Mouse (Mus musculus): ENCODE results near the gene Twistnb. TPM values are rescaled to one million over a fixed set of nuclear protein-coding genes. Genes with fewer than 3 reads are reported as not detected.

The Twistnb gene
- polyA plus RNA-seq, 2 experiments: 4.0 to 34.3 TPM

DNA sequence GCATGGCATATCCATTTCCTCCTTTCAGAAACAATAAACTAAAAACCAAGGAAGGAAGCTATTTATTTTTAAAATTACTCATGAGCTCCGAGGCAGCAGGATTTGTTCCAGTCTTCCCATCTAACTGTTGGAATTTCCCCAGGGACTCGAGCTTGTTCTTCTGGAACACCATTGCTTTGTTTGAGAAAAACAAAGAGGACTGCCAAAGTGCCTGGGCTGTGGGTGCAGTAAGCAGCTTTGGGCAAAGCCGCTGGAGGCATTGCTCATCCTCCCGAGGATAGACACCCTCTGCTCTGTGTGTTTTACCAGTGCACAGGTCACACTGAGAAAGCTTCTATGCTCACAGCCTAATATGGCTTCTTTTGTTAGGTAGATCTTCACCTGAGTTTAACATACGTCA lies 26.8 kb downstream of the Twistnb start:
- TF ChIP-seq EP300 (IDR thresholded peaks at IDR 0.05; ENCODE audit: low read depth) (no peak), CTCF (IDR thresholded peaks at IDR 0.05; ENCODE audit: low read depth) (no peak)
- WGBS (ENCODE audit: insufficient replicate concordance): 39% methylated on average over 5 of the region's 5 CpGs
- Histone ChIP-seq H3K9me3 (ENCODE audit: control insufficient read depth, low read length) (no peaks in the 10 kb centered on the region), H3K4me2 (ENCODE audit: low read depth) (no peak overlapping the region), H3K36me3 (replicated peaks; ENCODE audit: control insufficient read depth, insufficient read depth, low read depth) (no peaks in the 10 kb centered on the region), H3K27ac (no peak overlapping the region), H3K4me1 (replicated peaks; ENCODE audit: control insufficient read depth in 2 of 2, insufficient read depth in 2 of 2, low read length in 1 of 2) (no peaks in the 10 kb centered on the region), H3K27me3 (ENCODE audit: control insufficient read depth, insufficient read depth, low read length) (no peaks in the 10 kb centered on the region), H3K4me3 (ENCODE audit: insufficient read depth in 1 of 2, low read depth in 2 of 2, low read length in 2 of 2) (no peak overlapping the region), H3K9ac (replicated peaks) (no peak overlapping the region)
- DNase-seq (ENCODE audit: low read depth in 3 of 3, low spot score in 3 of 3): no peak
- no peak for ATAC-seq (ENCODE audit: insufficient read depth)

- no peaks in the 10 kb centered on the region for H3K27me3 ChIP-seq (ENCODE audit: control insufficient read depth, insufficient read depth, low read length)
- no peaks in the 10 kb centered on the region for H3K4me1 ChIP-seq (replicated peaks; ENCODE audit: control insufficient read depth in 2 of 2, insufficient read depth in 2 of 2, low read length in 1 of 2)
- ATAC-seq (ENCODE audit: insufficient read depth) (no peak), DNase-seq (ENCODE audit: low read depth in 3 of 3, low spot score in 3 of 3) (no peak)
- no peak for TF ChIP-seq CTCF (IDR thresholded peaks at IDR 0.05; ENCODE audit: low read depth)
- TF ChIP-seq EP300 (IDR thresholded peaks at IDR 0.05; ENCODE audit: low read depth): no peak
- H3K4me2 ChIP-seq (ENCODE audit: low read depth): no peak overlapping the region
- WGBS (ENCODE audit: insufficient replicate concordance): 19% methylated on average over 5 of the region's 5 CpGs
- H3K36me3 ChIP-seq (replicated peaks; ENCODE audit: control insufficient read depth, insufficient read depth, low read depth): no peaks in the 10 kb centered on the region
- no peak overlapping the region for H3K27ac ChIP-seq
- H3K9ac ChIP-seq (replicated peaks): no peak overlapping the region
- H3K4me3 ChIP-seq (ENCODE audit: insufficient read depth in 1 of 2, low read depth in 2 of 2, low read length in 2 of 2): no peak overlapping the region
- H3K9me3 ChIP-seq (ENCODE audit: control insufficient read depth, low read length): no peaks in the 10 kb centered on the region
Observed at GRCm38 (mm10) chr12:33480975-33481374, 51.5 kb downstream of the Twistnb start.

DNA sequence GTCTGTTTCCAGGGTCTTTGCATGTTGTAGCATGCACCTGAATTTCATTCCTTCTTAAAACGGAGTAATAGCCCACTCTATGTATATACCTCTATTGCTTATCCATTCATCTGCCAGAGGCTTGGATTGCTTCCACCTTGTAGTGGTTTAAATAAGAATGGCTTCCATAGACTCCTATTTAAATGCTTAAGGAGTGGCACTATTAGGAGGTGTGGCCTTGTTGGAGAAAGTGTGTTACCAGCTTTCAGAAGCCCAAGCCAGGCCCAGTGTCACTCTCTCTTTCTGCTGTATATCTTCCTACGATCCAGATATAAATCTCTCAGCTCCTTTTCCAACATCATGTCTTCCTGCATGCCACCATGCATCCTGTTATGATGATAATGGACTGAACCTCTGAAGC lies 53.5 kb downstream of the Twistnb start:
- DNase-seq (ENCODE audit: low read depth in 3 of 3, low spot score in 3 of 3): no peak
- no peaks in the 10 kb centered on the region for H3K36me3 ChIP-seq (replicated peaks; ENCODE audit: control insufficient read depth, insufficient read depth, low read depth)
- H3K27ac ChIP-seq: no peak overlapping the region
- no peak for TF ChIP-seq CTCF (IDR thresholded peaks at IDR 0.05; ENCODE audit: low read depth)
- no peak for TF ChIP-seq EP300 (IDR thresholded peaks at IDR 0.05; ENCODE audit: low read depth)
- H3K4me1 ChIP-seq (replicated peaks; ENCODE audit: control insufficient read depth in 2 of 2, insufficient read depth in 2 of 2, low read length in 1 of 2): no peaks in the 10 kb centered on the region
- H3K4me3 ChIP-seq (ENCODE audit: insufficient read depth in 1 of 2, low read depth in 2 of 2, low read length in 2 of 2): no peak overlapping the region
- no peak for ATAC-seq (ENCODE audit: insufficient read depth)
- H3K4me2 ChIP-seq (ENCODE audit: low read depth): no peak overlapping the region
- 57% methylated on average over 2 of the region's 2 CpGs for WGBS (ENCODE audit: insufficient replicate concordance)
- no peaks in the 10 kb centered on the region for H3K9me3 ChIP-seq (ENCODE audit: control insufficient read depth, low read length)
- H3K27me3 ChIP-seq (ENCODE audit: control insufficient read depth, insufficient read depth, low read length): no peaks in the 10 kb centered on the region
- H3K9ac ChIP-seq (replicated peaks): no peak overlapping the region

Other genes starting within 250 kb of the Twistnb start
- not detected in 2 replicates for gene Efcab10, start 34.8 kb upstream of the Twistnb start, polyA plus RNA-seq (2012; rRNA removed)
- gene Efcab10, start 34.8 kb upstream of the Twistnb start, polyA plus RNA-seq (2014; fragmentation: Nextera tagmentation; extraction: Ambion mirVana): not detected in 2 replicates